Mouse (Mus musculus) cerebellum, adult 2 months (tissue): Measurements from ENCODE around the gene Ank3. TPM values are rescaled to one million over a fixed set of nuclear protein-coding genes. Genes with fewer than 3 reads are reported as not detected.
A peak's percentile ranks its signal among the peaks of the same experiment; 100 is the strongest.

Experiments used
- DNase-seq, 2 experiments: peaks; one replicate each; pipeline ENCODE4 v3.0.0; 2021
- H3K27ac ChIP-seq: fragments of 200-500 bp; 2 replicates; pipeline ENCODE4 v1.5.1; 2012; ENCODE audit warnings: low read length, control low read depth, inconsistent platforms; ENCODE audit not compliant: insufficient read depth
- H3K27me3 ChIP-seq: fragments of 200-500 bp; 2 replicates; pipeline ENCODE4 v1.6.1; 2012; ENCODE audit warnings: inconsistent platforms, mild to moderate bottlenecking, low read length, moderate library complexity; ENCODE audit not compliant: control insufficient read depth, insufficient read depth
- H3K4me1 ChIP-seq: fragments of 200-500 bp; 2 replicates; pipeline ENCODE4 v1.6.1; 2011; ENCODE audit warnings: low read length; ENCODE audit not compliant: control insufficient read depth, insufficient read depth
- H3K4me3 ChIP-seq: fragments of 200-500 bp; replicated peaks from 2 replicates; pipeline ENCODE3; 2011; ENCODE audit warnings: mild to moderate bottlenecking, low read depth, low read length, control low read depth; ENCODE audit not compliant: insufficient read depth
- CTCF ChIP-seq: fragments of 200-500 bp; IDR thresholded peaks from 2 replicates; pipeline ENCODE4 v1.5.1; 2011; ENCODE audit warnings: low read depth, mild to moderate bottlenecking, control low read depth, low read length, moderate library complexity, borderline replicate concordance; ENCODE audit not compliant: insufficient read depth
- POLR2A ChIP-seq: fragments of 200-500 bp; IDR thresholded peaks from 2 replicates; pipeline ENCODE4 v1.6.1; 2011; ENCODE audit warnings: low read length, control low read depth, borderline replicate concordance; ENCODE audit not compliant: insufficient read depth
- WGBS: fragments of 180-500 bp; shearing (Covaris S2); methylation state at CpG from one replicate; pipeline ENCODE4 v1.1.7; 2018; 5-methylcytosine and 5-hydroxymethylcytosine counted together
- polyA plus RNA-seq: library from polyadenylated mRNA; depleted of rRNA; stranded (reverse); fragments of >200 nt; gene quantifications from 2 replicates; pipeline ENCODE4 v1.2.3, GENCODE M21; 2012

The Ank3 gene
- polyA plus RNA-seq, 1 experiment, result 239 TPM

DNA sequence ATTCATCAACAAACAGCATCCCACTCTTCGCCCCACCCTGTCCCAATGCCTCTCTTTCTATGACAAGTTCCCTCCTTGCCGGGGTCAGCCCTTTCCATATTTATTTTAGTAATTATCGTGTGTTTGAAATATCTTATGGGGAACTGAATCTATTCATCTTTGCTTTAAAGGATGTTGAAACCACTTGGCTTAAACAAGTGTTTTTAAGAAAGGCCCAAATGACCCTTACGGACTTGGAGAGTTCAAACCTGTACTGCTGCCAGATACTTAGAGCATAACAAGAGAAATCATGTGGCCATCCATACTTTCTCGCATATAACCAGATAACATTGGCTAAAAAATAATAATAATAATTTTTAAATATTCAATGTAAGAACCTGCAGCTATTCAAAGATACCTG, 48.7 kb downstream of the Ank3 start:
- no peak overlapping the region for H3K4me3 ChIP-seq
- H3K27me3 ChIP-seq, result no peaks in the 10 kb centered on the region
- WGBS, result 96% methylated on average over 5 of the region's 5 CpGs
- H3K4me1 ChIP-seq, result no peaks in the 10 kb centered on the region
- no peak for TF ChIP-seq POLR2A
- no peak for TF ChIP-seq CTCF
- H3K27ac ChIP-seq, result no peak overlapping the region
- DNase-seq, result no peak

DNA sequence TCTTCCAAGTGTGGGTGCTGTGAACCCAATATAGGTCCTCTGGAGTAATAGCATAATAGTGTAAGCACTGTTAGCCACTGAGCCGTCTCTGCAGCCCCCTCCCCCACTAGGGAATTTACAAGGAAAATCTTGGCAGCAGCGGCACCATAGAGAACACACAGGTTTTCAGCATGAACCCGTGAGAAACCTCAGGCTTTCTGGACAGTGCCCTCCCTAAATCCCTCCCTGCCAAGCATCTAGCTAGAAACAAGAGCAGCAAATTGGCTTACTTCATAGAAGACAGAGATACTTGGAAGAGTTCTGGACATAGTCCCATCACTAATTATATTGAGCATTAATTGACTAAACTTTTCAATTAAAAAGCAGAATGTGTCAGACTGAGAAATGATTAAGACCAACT, 49.6 kb downstream of the Ank3 start:
- DNase-seq, result no peak
- TF ChIP-seq POLR2A, result no peak
- TF ChIP-seq CTCF, result no peak
- Histone ChIP-seq H3K4me3 (no peak overlapping the region), H3K27me3 (no peaks in the 10 kb centered on the region), H3K4me1 (no peaks in the 10 kb centered on the region), H3K27ac (no peak overlapping the region)
- WGBS, result 30% methylated on average over 3 of the region's 3 CpGs

DNA sequence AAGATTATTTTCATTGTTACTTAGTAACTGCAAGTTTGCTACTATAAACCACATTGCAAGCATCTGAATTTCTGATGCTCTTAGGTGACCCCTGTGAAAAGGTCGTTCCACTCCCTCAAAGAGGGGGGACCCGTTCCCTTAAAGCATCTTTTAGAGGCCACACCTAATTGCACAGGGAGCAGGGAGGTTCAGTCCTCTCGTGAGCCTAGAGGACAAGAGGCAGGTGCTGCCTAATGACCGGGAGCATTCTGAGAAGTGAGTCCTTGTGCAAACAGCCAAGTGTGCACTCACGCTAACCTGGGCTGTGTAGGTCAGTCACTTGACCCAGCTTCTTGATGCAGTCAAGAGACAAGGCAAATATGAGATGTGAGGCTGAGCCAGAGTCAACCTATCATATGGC, 52.4 kb downstream of the Ank3 start:
- no peak overlapping the region for H3K27ac ChIP-seq
- H3K27me3 ChIP-seq, result no peaks in the 10 kb centered on the region
- TF ChIP-seq POLR2A (no peak), CTCF (no peak)
- no peak for DNase-seq
- H3K4me3 ChIP-seq, result no peak overlapping the region
- H3K4me1 ChIP-seq, result no peaks in the 10 kb centered on the region
- WGBS, result 79% methylated on average over 5 of the region's 5 CpGs

DNA sequence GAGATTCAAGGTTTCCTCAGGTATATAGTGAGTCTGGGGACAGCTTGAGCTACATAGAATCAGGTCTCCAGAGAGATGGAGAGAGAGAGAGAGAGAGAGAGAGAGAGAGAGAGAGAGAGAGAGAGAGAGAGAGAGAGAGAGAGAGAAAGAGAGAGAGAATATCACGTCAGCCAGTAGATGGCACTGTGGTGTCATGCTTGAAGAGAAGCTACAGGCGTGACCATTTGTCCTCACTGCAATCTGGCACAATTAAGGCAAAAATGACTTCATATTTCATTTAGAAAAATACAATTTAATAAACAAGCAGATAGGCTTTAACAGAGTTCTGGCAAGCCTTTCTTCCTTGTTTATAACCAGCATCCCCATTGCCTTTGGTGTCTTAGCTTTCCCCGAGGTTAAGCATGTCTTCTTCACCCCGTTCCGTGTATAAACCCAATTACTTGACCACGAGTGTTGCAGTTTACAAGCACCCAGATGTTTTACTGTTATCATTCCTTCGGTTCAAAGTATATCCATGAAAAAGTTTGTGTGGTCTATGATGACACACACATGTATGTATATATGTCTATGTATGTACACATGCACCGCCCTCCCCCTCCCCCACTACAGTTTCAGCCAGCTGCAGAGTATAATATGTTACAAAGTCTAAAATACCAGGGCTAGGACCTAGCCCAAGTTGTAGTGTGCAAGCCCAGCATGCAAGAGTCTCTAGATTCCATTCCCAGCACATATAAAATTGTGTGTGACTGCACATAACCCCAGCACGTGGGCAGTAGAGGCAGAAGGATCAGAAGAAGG, 53.8 kb downstream of the Ank3 start:
- Histone ChIP-seq H3K4me3 (no peak overlapping the region), H3K27me3 (no peaks in the 10 kb centered on the region), H3K4me1 (no peaks in the 10 kb centered on the region), H3K27ac (no peak overlapping the region)
- peak; percentile 50 to 53 for DNase-seq
- 51% methylated on average over 9 of the region's 9 CpGs for WGBS
- TF ChIP-seq POLR2A (no peak), CTCF (peak; percentile 77)

DNA sequence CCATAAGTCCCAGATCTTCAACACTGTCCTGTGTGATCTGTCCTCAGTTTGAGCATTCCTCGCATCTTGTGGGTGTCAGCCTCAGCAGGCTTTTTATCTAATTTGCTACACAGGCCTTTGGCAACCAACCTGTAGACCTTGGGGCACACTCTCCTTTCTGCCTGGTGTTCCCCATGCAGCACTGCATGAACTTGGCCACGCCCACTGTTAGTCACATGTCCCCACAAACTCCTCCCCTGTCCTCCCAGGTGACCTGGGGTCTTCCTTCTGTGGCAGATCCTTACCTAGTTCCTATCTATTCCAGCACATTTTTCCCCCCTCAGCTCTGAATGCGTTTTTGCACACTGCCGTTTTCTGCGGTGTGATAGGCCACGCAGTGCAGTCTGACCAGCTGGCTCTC, 55.0 kb downstream of the Ank3 start:
- DNase-seq, result no peak
- H3K27me3 ChIP-seq, result no peaks in the 10 kb centered on the region
- 87% methylated on average over 6 of the region's 6 CpGs for WGBS
- TF ChIP-seq CTCF (no peak), POLR2A (no peak)
- H3K4me3 ChIP-seq, result no peak overlapping the region
- H3K4me1 ChIP-seq, result no peaks in the 10 kb centered on the region
- H3K27ac ChIP-seq, result no peak overlapping the region

DNA sequence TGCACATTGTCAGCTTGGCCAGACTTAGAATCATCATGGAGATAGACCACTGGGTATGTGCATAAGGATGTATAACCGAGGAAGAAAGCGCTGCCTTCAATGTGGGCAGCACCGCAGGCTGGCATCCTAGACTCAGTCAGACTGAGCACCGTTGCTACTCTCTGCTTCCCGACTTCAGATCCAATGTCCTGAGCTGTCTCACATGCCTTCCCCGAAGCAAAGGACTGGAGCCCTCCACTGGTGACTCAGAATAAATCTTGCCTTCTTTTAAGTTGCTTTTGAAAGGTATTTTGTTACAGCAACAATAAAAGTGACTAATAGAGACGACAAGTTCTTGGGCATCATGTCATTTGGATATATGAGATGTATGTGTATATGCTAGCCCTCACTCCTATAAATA, 55.9 kb downstream of the Ank3 start:
- no peak overlapping the region for H3K4me3 ChIP-seq
- no peak overlapping the region for H3K27ac ChIP-seq
- TF ChIP-seq CTCF (no peak), POLR2A (no peak)
- DNase-seq, result no peak
- H3K4me1 ChIP-seq, result no peaks in the 10 kb centered on the region
- H3K27me3 ChIP-seq, result no peaks in the 10 kb centered on the region
- 62% methylated on average over 7 of the region's 7 CpGs for WGBS

- DNase-seq, result no peak
- Histone ChIP-seq H3K4me3 (no peak overlapping the region), H3K27me3 (no peaks in the 10 kb centered on the region), H3K27ac (no peak overlapping the region), H3K4me1 (no peaks in the 10 kb centered on the region)
- 67% methylated on average over 4 of the region's 4 CpGs for WGBS
- TF ChIP-seq POLR2A, result no peak
- TF ChIP-seq CTCF, result no peak
Measured at GRCm38 (mm10) chr10:69464826-69465225, 66.3 kb downstream of the Ank3 start.

GRCm38 (mm10) chr10:69465558-69466200, 67.1 kb downstream of the Ank3 start:
- H3K27ac ChIP-seq, result no peak overlapping the region
- TF ChIP-seq POLR2A (no peak), CTCF (no peak)
- DNase-seq, result no peak
- no peak overlapping the region for H3K4me3 ChIP-seq
- no peaks in the 10 kb centered on the region for H3K27me3 ChIP-seq
- no peaks in the 10 kb centered on the region for H3K4me1 ChIP-seq
- WGBS, result 50% methylated on average over 11 of the region's 11 CpGs

GRCm38 (mm10) chr10:69466201-69466585, 67.6 kb downstream of the Ank3 start:
- TF ChIP-seq POLR2A (no peak), CTCF (no peak)
- no peak for DNase-seq
- WGBS, result 65% methylated on average over 2 of the region's 2 CpGs
- Histone ChIP-seq H3K4me3 (no peak overlapping the region), H3K27me3 (no peaks in the 10 kb centered on the region), H3K27ac (no peak overlapping the region), H3K4me1 (no peaks in the 10 kb centered on the region)
